Mouse (Mus musculus) hindbrain, embryonic 15.5 days (tissue): ENCODE data around the gene Pcdh15. TPM values are rescaled to one million over a fixed set of nuclear protein-coding genes. Genes with fewer than 3 reads are reported as not detected.

Source experiments
- ATAC-seq: fragments of 200-750 bp; cut with Nextera tagmentation; 2 replicates; pipeline ENCODE4 v1.8.0; 2017; ENCODE audit warnings: low read depth, moderate number of reproducible peaks, moderate TSS enrichment; ENCODE audit not compliant: low FRiP score
- H3K27ac ChIP-seq: fragments of 300-500 bp; sonication (generic); replicated peaks from 2 replicates; pipeline ENCODE4 v1.5.1; 2015; ENCODE audit warnings: mild to moderate bottlenecking, inconsistent platforms
- H3K27me3 ChIP-seq: fragments of 300-500 bp; sonication (generic); 2 replicates; pipeline ENCODE4 v1.6.1; 2015; ENCODE audit warnings: control low read depth, inconsistent platforms
- H3K36me3 ChIP-seq: fragments of 300-500 bp; sonication (generic); 2 replicates; pipeline ENCODE4 v1.6.1; 2015; ENCODE audit warnings: control low read depth, inconsistent platforms
- H3K4me1 ChIP-seq: fragments of 300-500 bp; sonication (generic); replicated peaks from 2 replicates; pipeline ENCODE4 v1.6.1; 2015; ENCODE audit warnings: control low read depth, inconsistent platforms
- H3K4me2 ChIP-seq: fragments of 300-500 bp; sonication (generic); 2 replicates; pipeline ENCODE4 v1.6.1; 2015; ENCODE audit warnings: moderate library complexity, mild to moderate bottlenecking, inconsistent platforms
- H3K4me3 ChIP-seq: fragments of 300-500 bp; sonication (generic); 2 replicates; pipeline ENCODE4 v1.5.1; 2015; ENCODE audit warnings: mild to moderate bottlenecking, inconsistent platforms
- H3K9ac ChIP-seq: fragments of 300-500 bp; sonication (generic); 2 replicates; pipeline ENCODE4 v1.6.1; 2015; ENCODE audit warnings: inconsistent platforms
- H3K9me3 ChIP-seq: fragments of 300-500 bp; sonication (generic); 2 replicates; pipeline ENCODE4 v1.6.1; 2016; ENCODE audit warnings: control low read depth, inconsistent platforms
- WGBS: fragments of 180-500 bp; shearing (Covaris S2); methylation state at CpG from one replicate; pipeline ENCODE4 v1.1.7; 2015; 5-methylcytosine and 5-hydroxymethylcytosine counted together
- polyA plus RNA-seq: library from polyadenylated mRNA; unstranded; fragments of >200 nt; fragmentation: Nextera tagmentation; extraction: Ambion mirVana; gene quantifications from 2 replicates; pipeline ENCODE4 v1.2.1, GENCODE M21; 2015

Gene Pcdh15
- polyA plus RNA-seq, 1 experiment from 2014 or later: 13.8 TPM

- 48% methylated on average over 7 of the region's 7 CpGs for WGBS
- no peak overlapping the region for H3K27ac ChIP-seq
- no peaks in the 10 kb centered on the region for H3K27me3 ChIP-seq
- no peak for ATAC-seq
- no peaks in the 10 kb centered on the region for H3K36me3 ChIP-seq
- H3K4me2 ChIP-seq: no peak overlapping the region
- H3K4me1 ChIP-seq: no peaks in the 10 kb centered on the region
- H3K9me3 ChIP-seq: no peaks in the 10 kb centered on the region
- H3K4me3 ChIP-seq: no peak overlapping the region
- H3K9ac ChIP-seq: no peak overlapping the region
Measured at GRCm38 (mm10) chr10:74379276-74380134, 1280.4 kb downstream of the Pcdh15 start.

DNA sequence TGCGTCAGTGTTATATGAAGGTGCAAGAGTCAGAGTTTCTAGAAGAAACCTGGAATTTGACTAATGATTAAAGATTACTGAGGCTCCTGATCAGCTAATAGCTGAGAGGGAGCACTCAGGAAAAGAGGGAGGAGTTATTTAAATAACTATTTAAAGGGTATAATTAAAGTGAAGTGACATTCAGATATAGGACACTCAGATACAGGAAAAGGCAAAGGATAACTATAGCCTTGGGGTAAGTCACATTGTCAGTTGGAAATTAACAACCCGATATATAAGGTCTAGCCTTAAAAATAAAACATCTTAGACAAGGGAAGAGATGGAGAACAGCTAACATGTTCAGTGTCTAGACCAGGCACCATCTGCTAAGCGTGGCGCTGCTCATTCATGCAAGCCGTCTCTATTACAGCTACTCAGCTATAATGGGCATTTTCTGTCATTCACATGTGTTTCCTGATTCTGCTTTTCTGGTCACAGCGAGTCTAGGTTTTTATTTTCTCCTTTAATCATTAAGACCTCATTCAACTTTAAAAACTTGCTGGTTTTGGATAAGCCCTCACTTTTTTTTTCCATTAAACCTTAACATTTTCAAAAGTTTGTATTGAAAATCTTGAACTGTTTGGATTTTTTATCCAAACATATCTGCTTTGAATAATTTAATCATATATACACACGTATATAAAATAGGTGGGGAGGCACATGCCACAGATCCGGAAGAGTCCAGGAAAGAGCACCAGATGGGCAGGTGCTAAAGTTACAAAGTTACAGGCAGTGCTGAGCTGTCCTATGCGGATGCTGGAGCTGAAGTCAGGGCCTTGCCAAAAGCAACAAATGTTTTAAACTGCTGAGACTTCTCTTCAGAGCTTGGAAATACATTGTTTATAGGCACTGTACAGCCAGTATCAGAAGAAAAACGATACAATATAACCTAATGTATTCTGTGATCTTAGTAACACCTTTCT lies 1288.7 kb downstream of the Pcdh15 start:
- Histone ChIP-seq H3K36me3 (no peaks in the 10 kb centered on the region), H3K4me3 (no peak overlapping the region), H3K27me3 (no peaks in the 10 kb centered on the region), H3K9ac (no peak overlapping the region), H3K27ac (no peak overlapping the region), H3K9me3 (no peaks in the 10 kb centered on the region), H3K4me2 (no peak overlapping the region), H3K4me1 (no peaks in the 10 kb centered on the region)
- WGBS: 55% methylated on average over 10 of the region's 10 CpGs
- no peak; the same call in 1 of the 2 replicates for ATAC-seq

DNA sequence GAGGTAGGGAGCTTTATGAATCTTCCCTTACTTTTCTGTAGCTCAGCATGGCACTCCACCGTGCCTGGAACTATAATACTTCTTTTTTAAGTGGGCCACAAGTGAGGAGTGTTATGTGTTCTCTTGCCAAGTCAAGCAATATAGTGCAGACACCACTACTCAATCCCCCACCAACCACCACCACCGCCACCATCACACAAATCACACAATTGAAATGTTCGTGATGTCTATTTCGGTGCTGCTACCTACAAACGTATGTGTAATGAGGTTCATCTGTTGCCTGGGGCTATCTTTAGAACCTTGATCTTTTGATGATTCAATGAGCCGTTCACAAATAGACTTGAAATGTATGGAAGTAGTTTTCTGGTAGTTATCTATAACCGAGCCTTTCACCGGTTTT lies 1304.0 kb downstream of the Pcdh15 start:
- Histone ChIP-seq H3K27me3 (no peaks in the 10 kb centered on the region), H3K4me2 (no peak overlapping the region), H3K9ac (no peak overlapping the region), H3K36me3 (no peaks in the 10 kb centered on the region), H3K4me3 (no peak overlapping the region), H3K9me3 (no peaks in the 10 kb centered on the region), H3K27ac (no peak overlapping the region), H3K4me1 (no peaks in the 10 kb centered on the region)
- WGBS: 85% methylated on average over 8 of the region's 8 CpGs
- ATAC-seq: no peak

- Histone ChIP-seq H3K27me3 (no peaks in the 10 kb centered on the region), H3K4me1 (no peaks in the 10 kb centered on the region), H3K27ac (no peak overlapping the region), H3K4me3 (no peak overlapping the region), H3K9me3 (no peaks in the 10 kb centered on the region), H3K4me2 (no peak overlapping the region), H3K36me3 (no peaks in the 10 kb centered on the region), H3K9ac (no peak overlapping the region)
- ATAC-seq: no peak
- 58% methylated on average over 3 of the region's 3 CpGs for WGBS
Measured at GRCm38 (mm10) chr10:74414021-74414420, 1314.9 kb downstream of the Pcdh15 start.

DNA sequence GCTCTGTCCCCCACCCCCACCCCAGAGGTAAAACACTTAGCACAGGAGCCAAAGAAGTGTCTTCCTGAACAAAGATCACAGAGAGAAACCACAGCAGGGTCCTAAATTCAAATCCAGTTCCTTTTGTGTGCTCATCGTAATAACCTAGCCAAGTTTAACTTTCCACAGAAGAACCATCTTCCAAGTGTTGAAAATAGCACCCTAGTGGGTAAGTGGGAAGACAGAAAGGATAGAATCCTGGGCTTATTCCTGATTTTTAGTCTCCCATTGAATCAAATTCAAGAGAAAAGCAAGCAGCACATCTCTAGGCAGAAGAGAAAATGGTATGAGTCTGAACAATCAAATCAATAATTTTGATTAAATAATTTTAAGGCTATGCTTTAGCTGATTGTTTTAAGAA lies 1315.8 kb downstream of the Pcdh15 start:
- Histone ChIP-seq H3K9ac (no peak overlapping the region), H3K27me3 (no peaks in the 10 kb centered on the region), H3K4me2 (no peak overlapping the region), H3K36me3 (no peaks in the 10 kb centered on the region), H3K9me3 (no peaks in the 10 kb centered on the region), H3K27ac (no peak overlapping the region), H3K4me3 (no peak overlapping the region), H3K4me1 (no peaks in the 10 kb centered on the region)
- WGBS: 67% methylated on average over 1 of the region's 1 CpGs
- no peak for ATAC-seq

GRCm38 (mm10) chr10:74415359-74415758 lies 1316.2 kb downstream of the Pcdh15 start:
- 63% methylated on average over 4 of the region's 4 CpGs for WGBS
- H3K9ac ChIP-seq: no peak overlapping the region

GRCm38 (mm10) chr10:74415949-74416348 lies 1316.8 kb downstream of the Pcdh15 start:
- WGBS: 63% methylated on average over 10 of the region's 10 CpGs
- Histone ChIP-seq H3K4me3 (no peak overlapping the region), H3K9ac (no peak overlapping the region), H3K27ac (no peak overlapping the region), H3K27me3 (no peaks in the 10 kb centered on the region), H3K4me1 (no peaks in the 10 kb centered on the region), H3K9me3 (no peaks in the 10 kb centered on the region), H3K36me3 (no peaks in the 10 kb centered on the region), H3K4me2 (no peak overlapping the region)
- no peak for ATAC-seq

More at GRCm38 (mm10) chr10:74415359-74415758, 1316.2 kb downstream of the Pcdh15 start:
- Histone ChIP-seq H3K36me3 (no peaks in the 10 kb centered on the region), H3K4me2 (no peak overlapping the region), H3K4me1 (no peaks in the 10 kb centered on the region), H3K9me3 (no peaks in the 10 kb centered on the region), H3K27ac (no peak overlapping the region), H3K4me3 (no peak overlapping the region), H3K27me3 (no peaks in the 10 kb centered on the region)
- no peak for ATAC-seq

DNA sequence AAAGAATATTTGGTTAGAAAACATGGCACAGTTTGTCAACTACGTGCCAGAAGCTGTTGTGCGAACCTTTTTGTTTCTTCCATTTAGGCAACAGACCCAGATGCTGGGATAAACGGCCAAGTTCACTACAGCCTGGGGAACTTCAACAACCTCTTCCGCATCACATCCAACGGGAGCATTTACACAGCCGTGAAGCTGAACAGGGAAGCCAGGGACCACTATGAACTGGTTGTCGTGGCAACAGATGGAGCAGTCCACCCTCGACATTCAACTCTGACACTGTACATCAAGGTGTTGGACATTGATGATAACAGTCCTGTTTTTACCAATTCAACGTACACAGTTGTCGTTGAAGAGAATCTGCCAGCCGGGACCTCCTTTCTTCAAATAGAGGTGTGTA lies 1350.9 kb downstream of the Pcdh15 start:
- 66% methylated on average over 11 of the region's 11 CpGs for WGBS
- Histone ChIP-seq H3K4me3 (no peak overlapping the region), H3K9me3 (no peaks in the 10 kb centered on the region), H3K36me3 (no peaks in the 10 kb centered on the region), H3K9ac (no peak overlapping the region), H3K4me1 (0 out of 2 replicates have a peak, but pooled peaks cover 3% of the 10 kb centered on the region), H3K4me2 (no peak overlapping the region), H3K27ac (no peak overlapping the region), H3K27me3 (no peaks in the 10 kb centered on the region)
- no peak for ATAC-seq

GRCm38 (mm10) chr10:74463972-74464371 lies 1364.8 kb downstream of the Pcdh15 start:
- H3K27ac ChIP-seq: no peak overlapping the region
- WGBS: 10% methylated on average over 2 of the region's 2 CpGs
- no peaks in the 10 kb centered on the region for H3K4me1 ChIP-seq
- no peaks in the 10 kb centered on the region for H3K36me3 ChIP-seq
- no peaks in the 10 kb centered on the region for H3K27me3 ChIP-seq
- H3K4me3 ChIP-seq: no peak overlapping the region
- no peaks in the 10 kb centered on the region for H3K9me3 ChIP-seq
- no peak overlapping the region for H3K9ac ChIP-seq
- no peak for ATAC-seq
- no peak overlapping the region for H3K4me2 ChIP-seq

GRCm38 (mm10) chr10:74480779-74481178 lies 1381.6 kb downstream of the Pcdh15 start:
- Histone ChIP-seq H3K4me1 (no peaks in the 10 kb centered on the region), H3K27me3 (no peaks in the 10 kb centered on the region), H3K4me2 (no peak overlapping the region), H3K27ac (no peak overlapping the region), H3K36me3 (no peaks in the 10 kb centered on the region), H3K9ac (no peak overlapping the region), H3K4me3 (no peak overlapping the region), H3K9me3 (no peaks in the 10 kb centered on the region)
- no peak for ATAC-seq
- 81% methylated on average over 3 of the region's 3 CpGs for WGBS

GRCm38 (mm10) chr10:74512315-74512714 lies 1413.2 kb downstream of the Pcdh15 start:
- H3K36me3 ChIP-seq: no peaks in the 10 kb centered on the region
- H3K27me3 ChIP-seq: no peaks in the 10 kb centered on the region
- no peaks in the 10 kb centered on the region for H3K9me3 ChIP-seq
- no peak overlapping the region for H3K4me2 ChIP-seq
- H3K27ac ChIP-seq: no peak overlapping the region
- no peak overlapping the region for H3K4me3 ChIP-seq
- no peaks in the 10 kb centered on the region for H3K4me1 ChIP-seq
- no peak for ATAC-seq
- H3K9ac ChIP-seq: no peak overlapping the region
- WGBS: 78% methylated on average over 3 of the region's 3 CpGs

DNA sequence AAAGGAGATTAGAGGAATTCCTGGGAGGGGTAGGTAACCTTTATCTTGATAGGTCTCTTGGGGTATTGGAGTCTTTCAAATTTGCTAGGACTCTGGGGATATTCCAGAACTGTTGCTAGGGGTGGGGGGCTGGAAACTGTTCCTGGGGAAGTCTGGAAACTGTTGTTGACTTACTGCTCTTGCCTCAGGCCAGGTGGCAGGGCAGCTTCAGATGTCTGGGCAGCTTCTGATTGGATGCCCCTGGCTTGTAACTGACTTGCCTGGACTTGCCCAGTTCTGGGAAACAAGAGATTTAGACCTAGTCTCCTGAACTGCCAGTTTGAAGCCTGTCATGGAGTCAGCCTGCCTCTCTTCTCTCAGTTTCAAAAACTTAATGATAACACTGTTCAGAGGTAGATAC lies 1414.6 kb downstream of the Pcdh15 start:
- ATAC-seq: no peak
- Histone ChIP-seq H3K4me1 (no peaks in the 10 kb centered on the region), H3K36me3 (no peaks in the 10 kb centered on the region), H3K9me3 (no peaks in the 10 kb centered on the region), H3K4me2 (no peak overlapping the region), H3K4me3 (no peak overlapping the region), H3K27ac (no peak overlapping the region), H3K27me3 (no peaks in the 10 kb centered on the region), H3K9ac (no peak overlapping the region)
